Mouse (Mus musculus): ENCODE measurements around the gene Cdk8.

The Cdk8 gene

GRCm38 (mm10) chr5:146280012-146280411 is 49.0 kb downstream of the Cdk8 start:
- DNase-seq (ENCODE audit: low spot score in 2 of 2) = no peak

GRCm38 (mm10) chr5:146281241-146281818 is 50.3 kb downstream of the Cdk8 start:
- no peak for DNase-seq (ENCODE audit: low spot score in 2 of 2)

- DNase-seq (ENCODE audit: low spot score in 2 of 2) = no peak
These were observed 51.0 kb downstream of the Cdk8 start for GRCm38 (mm10) chr5:146281884-146282579.

GRCm38 (mm10) chr5:146283899-146284298 is 52.9 kb downstream of the Cdk8 start:
- no peak for DNase-seq (ENCODE audit: low spot score in 2 of 2)

GRCm38 (mm10) chr5:146287416-146287815 is 56.4 kb downstream of the Cdk8 start:
- DNase-seq (ENCODE audit: low spot score in 2 of 2) = no peak

GRCm38 (mm10) chr5:146288048-146288501 is 57.0 kb downstream of the Cdk8 start:
- peak; percentile 18 to 39 for DNase-seq (ENCODE audit: low spot score in 2 of 2)

- no peak for DNase-seq (ENCODE audit: low spot score in 2 of 2)
These were observed 58.9 kb downstream of the Cdk8 start for GRCm38 (mm10) chr5:146289921-146290320.

- DNase-seq (ENCODE audit: low spot score in 2 of 2) = no peak
These were observed 59.4 kb downstream of the Cdk8 start for GRCm38 (mm10) chr5:146290446-146290845.

- DNase-seq (ENCODE audit: low spot score in 2 of 2) = no peak
These were observed 60.5 kb downstream of the Cdk8 start for GRCm38 (mm10) chr5:146291560-146291959.

GRCm38 (mm10) chr5:146292896-146293680 is 62.1 kb downstream of the Cdk8 start:
- DNase-seq (ENCODE audit: low spot score in 2 of 2) = no peak

GRCm38 (mm10) chr5:146293919-146294700 is 63.1 kb downstream of the Cdk8 start:
- no peak for DNase-seq (ENCODE audit: low spot score in 2 of 2)

GRCm38 (mm10) chr5:146294834-146295233 is 63.8 kb downstream of the Cdk8 start:
- DNase-seq (ENCODE audit: low spot score in 2 of 2) = no peak

- DNase-seq (ENCODE audit: low spot score in 2 of 2) = no peak
These were observed 67.9 kb downstream of the Cdk8 start for GRCm38 (mm10) chr5:146298807-146299519.

- DNase-seq (ENCODE audit: low spot score in 2 of 2) = no peak
These were observed 68.5 kb downstream of the Cdk8 start for GRCm38 (mm10) chr5:146299520-146299870.

- peak in 1 of 2 experiments; percentile 36 for DNase-seq (ENCODE audit: low spot score in 2 of 2)
These were observed 72.4 kb downstream of the Cdk8 start for GRCm38 (mm10) chr5:146303470-146303869.

GRCm38 (mm10) chr5:146307046-146307743 is 76.2 kb downstream of the Cdk8 start:
- no peak for DNase-seq (ENCODE audit: low spot score in 2 of 2)

GRCm38 (mm10) chr5:146307744-146308096 is 76.7 kb downstream of the Cdk8 start:
- DNase-seq (ENCODE audit: low spot score in 2 of 2) = no peak

GRCm38 (mm10) chr5:146314538-146314937 is 83.5 kb downstream of the Cdk8 start:
- no peak for DNase-seq (ENCODE audit: low spot score in 2 of 2)

GRCm38 (mm10) chr5:146315268-146315921 is 84.4 kb downstream of the Cdk8 start:
- DNase-seq (ENCODE audit: low spot score in 2 of 2) = peak in 1 of 2 experiments; percentile 22

GRCm38 (mm10) chr5:146316316-146316715 is 85.3 kb downstream of the Cdk8 start:
- no peak for DNase-seq (ENCODE audit: low spot score in 2 of 2)

Data from right cerebral cortex, postnatal 36 days (tissue).